Mouse (Mus musculus) ovary, adult 18-20 months (tissue): ENCODE data around the gene Irs2.

ENCODE experiments used
- DNase-seq: peaks from one replicate; pipeline ENCODE4 v3.0.0; 2022; ENCODE audit warnings: low spot score, mixed read lengths

The Irs2 gene

DNA sequence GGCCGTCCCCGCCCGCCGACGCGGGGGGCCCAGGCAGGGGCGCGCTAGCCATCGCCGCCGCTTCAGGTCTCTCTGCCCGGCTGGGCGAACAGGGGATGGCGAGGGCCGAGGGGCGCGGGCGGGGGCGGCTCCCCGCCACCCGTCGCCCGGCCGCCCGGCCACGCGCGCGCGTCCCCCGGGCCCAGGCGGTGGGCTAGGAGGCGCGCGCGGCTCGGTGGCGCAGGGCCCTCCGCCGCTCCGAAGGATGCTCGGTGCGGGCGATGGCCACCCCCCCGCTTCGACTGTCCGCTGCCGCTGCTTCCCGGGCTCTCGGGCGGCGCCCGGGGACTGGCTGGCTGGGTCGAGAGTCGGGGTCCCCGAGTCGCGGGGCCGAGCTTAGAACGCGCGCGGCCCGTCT is at the start of gene Irs2:
Gene Irs2, minus strand, starts transcription at position 80 of the 397 bp plus-strand sequence.
- no peak for DNase-seq

DNA sequence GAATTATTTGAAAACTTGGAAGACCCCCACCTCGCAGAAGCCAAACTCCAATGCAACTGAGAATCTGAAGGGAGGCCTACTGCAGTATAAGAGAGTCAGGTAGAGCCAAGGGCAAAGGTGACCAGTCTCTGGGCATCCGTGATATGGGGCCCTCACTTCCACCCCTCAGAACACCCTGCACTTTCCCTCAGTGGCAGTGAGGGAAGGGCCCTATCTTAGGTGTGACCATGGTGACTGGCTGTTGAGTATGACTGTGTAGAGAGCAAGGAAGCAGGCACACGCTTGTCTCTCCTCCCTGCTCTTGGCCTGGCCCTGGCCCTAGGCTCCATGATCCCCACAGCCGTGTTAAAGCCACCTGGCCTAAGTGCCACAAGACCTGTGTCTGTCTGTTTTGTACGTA is 48.4 kb upstream of the Irs2 start:
- no peak for DNase-seq

DNA sequence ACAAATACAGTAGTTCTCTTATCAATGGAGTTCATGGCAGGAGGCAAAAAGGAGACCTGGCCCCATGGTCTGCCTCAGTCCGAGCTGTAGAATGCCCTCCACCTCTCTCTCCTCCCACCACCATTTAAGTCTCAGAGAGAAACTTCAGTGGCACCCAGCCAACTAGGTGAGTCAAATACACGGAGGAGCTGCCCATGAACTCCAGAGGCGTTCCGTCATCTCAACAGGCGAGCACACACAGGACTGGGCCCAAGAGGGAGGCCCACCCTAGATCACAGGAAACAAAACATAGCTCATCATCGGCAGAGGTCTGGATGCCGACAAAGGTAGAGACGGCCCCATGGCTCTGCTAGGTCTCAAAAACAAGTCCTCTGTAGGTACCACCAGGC is 47.9 kb upstream of the Irs2 start:
- no peak for DNase-seq

DNA sequence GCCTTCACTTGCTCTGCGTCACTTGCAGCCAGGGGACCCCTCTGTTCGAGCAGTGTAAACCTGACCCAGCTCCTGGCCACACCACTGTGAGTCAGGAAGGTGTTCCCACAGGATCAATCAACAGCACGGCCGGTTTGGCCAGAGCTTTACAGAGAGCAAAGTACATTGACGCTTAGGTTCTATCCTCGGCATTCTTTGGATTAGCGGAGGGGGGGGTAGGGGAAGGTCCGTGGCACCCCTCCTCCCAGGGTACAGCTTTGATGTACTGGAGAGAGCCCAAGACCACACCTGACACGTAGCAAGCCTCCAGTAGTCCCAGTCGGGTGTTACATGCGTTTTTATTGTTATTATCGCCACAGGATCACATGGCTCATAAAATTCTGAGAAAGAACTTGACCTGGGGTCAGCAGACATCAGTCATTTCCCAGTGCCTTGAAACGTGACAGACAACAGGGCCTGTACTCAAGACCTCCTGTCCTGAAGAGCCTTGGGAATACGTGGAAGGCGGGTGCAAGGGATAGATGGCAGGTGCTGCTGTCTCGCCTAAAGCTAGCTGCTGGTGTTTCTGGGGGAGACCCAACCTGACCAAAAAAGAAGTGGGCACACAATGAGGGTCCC is 47.4 kb upstream of the Irs2 start:
- DNase-seq, result no peak

DNA sequence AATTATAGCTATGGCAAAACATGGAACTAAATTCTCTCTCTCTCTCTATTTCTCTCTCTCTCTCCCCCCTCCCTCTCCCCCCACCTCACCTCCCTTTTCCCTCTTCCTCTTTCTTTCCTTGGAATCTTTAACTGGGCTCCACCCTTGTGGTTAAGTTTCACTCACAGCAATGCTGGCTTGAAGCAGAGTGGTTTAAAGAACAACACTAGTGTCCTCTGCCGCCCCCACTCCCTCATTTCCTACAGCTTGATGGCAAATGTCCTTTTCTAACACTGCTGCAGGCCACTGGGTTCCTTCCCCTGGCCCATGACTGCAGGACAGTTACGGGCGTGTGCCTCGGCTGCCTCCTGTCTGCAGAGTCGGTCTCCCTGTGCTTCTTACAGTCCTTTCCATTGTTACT is 41.6 kb upstream of the Irs2 start:
- DNase-seq, result no peak

DNA sequence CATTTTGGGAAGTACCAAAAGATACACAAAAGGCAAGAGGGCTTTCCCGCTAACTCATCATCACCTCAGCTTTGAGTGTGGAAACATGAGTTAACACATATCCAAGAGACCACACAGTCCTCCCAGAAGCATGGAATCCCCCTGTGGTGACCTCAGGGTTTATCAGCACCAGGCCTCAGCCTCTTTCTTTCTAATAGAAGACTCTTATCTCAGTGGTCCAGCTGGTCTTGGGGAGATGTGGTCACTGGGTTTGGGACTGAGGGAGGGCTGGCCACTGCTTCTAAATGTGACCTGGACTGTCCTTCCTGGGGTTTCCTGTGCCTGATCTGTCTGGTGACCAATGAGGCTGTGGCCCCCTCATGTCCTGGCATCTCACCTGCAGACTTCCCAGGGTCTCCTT is 39.6 kb upstream of the Irs2 start:
- no peak for DNase-seq

DNA sequence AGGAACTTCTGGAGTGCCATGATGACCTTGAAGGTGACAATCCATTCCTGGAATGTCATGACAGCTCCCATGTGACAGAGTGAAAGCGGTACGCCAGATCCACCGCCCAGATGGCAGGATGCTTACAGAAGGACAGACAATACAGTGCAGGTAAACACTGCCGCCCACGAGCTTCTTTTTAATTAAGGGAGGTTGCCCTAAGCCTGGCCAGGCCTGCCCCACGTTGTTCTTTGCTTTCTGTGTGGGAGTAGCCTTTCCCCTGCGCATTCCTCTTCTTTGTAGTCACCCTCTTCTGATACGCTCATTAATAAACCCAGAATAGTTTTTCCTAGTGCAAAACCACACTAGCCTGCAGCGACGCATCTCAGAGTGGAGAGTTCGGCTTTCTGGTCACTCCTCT is 36.4 kb upstream of the Irs2 start:
- DNase-seq, result no peak

DNA sequence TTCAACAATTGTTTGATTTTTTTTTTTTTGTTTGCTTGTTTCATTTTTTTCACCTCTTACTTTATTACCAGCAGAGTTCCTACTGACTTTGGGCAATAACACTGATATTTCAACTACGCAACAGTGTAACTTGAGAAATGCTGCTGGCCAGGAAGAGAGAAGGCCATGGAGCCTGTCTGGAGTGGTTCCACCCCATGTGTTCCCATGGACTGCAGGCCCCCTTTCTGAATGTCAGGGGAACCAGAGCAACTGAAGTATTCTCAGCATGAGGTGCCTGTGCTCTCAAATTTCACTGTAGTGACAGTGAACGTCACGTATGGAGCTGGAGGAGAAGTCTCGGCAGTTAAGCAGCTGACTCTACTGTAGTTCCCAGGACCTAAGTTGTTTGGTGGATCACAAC is 35.3 kb upstream of the Irs2 start:
- no peak for DNase-seq

DNA sequence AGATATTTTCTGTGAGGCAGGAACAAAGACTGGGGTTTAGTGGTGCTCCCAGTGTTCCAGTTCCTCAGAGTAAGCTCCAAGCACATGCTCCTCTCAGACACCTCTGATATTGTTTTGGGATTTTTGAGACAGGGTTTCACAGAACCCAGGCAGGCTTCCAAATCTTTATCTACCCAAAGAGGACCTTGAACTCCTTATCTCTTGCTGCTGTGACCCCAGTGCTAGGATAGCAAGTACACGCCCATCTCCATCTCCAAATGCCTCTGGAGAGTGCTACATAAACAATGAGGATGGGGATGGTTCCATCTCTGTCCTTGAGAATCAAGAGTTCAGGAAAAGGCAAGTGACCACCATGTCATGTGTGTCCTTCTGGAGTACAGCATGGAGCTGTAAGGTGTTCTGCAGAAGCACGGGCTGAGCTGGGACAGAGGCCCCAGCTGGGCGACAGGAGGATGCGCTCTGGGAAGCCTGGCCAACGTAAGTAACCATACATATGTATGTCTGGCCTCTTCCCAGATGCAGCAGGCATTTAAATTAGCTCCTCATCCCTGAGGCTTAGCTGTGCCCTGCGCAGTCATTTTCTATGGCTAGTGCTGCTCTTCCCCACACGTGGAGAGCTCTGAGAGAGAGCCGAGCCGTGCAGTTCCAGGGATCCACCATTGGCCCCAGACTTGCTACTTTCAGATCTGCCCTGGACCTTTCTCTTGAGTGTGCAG is 34.8 kb upstream of the Irs2 start:
- no peak for DNase-seq

DNA sequence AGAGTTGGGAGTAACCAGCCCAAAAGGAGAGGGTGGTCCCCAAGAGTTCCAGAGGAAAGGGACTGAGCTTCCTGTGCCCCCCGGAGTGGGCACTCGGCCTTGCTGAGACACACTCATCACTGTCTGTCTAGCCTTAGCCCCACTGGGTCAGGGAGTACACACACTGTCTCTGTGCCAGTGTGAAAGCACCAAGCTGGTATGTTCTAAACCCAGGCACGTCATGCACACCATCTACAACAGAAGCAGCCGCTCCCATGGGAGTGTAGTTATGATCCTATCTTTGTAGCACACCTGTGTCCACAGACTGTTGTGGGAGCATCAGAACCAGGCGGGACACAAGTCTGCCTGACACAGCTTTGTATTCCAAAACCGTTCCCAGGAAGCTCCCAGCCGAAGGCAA is 31.8 kb upstream of the Irs2 start:
- DNase-seq, result no peak

DNA sequence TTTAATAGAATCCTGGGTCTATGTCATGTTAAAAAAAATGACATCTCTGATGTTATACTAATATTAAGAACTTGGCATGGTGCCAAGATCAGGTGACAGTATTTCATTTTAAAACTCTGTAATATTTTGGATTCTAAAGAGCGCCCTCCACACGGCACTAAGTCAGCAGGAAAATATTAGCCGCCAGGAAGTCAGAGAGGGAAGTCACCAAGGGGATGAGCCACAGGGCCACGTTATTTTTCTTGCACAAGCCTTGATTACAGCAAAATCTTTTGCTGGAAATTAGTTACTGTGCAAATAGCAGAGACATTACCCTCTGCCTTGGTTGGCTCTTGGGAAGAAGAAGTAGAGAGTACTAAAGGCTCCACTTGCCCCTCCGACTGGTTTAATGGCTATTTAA is 30.5 kb upstream of the Irs2 start:
- no peak for DNase-seq

DNA sequence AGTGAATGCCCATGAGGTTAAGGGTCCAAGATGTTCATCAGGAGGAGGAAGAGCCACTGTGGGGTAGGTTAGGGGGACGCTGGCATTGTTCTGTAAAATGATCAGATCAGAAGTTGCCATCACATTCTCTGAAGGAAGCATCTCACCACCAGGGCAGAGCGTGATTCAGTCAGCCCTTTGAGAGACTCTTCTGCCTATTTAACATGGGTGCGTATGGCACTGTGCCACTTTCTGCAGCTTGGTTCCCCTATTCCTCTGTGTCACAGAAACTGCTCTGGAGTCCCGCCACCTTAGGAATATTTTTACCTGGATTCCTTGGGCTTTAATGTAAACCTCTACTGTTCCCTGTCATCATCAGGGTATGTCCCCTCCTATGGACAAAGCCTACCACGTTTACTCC is 30.1 kb upstream of the Irs2 start:
- DNase-seq, result no peak

DNA sequence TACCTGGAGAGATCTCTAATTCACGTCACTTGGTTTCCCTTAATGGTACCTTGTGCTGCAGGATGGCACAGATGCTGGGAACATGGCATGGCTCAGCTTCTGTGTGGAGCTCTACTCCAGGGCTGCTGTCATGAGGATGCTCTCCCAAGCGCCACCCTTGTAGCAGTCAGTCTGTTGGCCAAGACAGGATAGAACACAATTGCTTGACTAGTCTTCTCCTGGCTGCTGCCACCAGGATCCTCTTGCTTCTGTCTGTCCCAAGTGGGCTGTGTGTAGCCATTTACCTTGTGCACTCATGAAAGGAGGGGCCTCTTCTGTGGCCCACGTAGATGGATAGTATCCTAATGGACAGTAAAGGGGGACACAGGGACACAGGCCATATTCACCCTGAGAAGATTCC is 28.5 kb upstream of the Irs2 start:
- DNase-seq, result no peak

DNA sequence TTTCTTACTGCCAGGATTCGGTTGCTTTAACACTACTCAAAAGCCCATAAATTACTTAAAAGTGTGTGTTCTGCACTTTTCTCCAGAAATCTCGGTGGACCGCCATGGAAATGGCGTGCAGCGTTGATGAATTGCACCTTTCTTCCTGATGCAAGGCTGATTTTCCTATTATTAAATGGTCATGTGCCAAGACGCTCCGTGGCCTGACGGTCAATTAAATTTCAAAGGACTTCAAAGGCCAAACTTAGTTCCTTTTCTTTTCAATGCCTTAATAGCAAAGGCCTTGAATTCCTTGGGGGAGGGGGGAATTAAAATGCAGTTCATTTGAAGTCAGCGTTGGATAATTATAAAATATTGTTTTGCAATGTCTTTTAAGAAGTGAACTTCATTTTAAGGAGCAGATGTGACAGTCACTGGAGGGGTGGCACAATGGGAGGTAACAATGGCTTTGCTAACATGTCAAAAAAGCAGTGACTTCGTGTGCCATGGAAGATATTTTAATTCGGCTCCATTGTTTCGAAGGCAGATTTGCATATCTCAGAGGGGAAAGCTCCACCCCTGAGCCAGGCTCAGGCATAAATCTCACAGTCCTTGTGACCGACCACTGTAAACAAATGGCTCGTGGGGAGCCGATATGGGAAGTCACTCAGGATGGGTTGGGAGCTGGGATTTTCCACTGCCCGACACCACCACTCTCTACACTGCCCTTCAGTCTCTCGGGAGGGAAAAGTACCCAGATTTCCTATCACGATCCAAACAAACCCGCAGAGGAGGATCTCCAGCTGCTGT is 27.6 kb upstream of the Irs2 start:
- DNase-seq, result no peak

DNA sequence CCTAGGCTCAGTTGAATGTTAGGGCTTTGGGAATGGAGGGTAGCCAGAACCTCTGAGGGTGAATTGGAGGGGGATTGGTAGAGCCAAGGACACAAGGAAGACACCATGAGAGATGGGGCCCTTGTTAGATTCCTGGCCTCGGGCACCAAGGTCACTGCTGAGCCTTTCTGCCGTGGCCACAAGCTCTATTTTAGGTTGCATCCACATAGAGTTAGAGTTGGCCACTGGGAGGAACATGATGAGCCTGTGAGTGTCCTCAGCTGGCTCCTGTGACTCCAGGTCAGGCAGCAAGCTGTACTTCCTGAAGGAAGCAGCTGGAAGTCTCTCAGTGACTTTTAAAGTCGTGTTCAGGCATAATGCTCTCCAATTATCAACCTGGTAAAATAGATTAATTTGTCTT is 16.6 kb upstream of the Irs2 start:
- no peak for DNase-seq

DNA sequence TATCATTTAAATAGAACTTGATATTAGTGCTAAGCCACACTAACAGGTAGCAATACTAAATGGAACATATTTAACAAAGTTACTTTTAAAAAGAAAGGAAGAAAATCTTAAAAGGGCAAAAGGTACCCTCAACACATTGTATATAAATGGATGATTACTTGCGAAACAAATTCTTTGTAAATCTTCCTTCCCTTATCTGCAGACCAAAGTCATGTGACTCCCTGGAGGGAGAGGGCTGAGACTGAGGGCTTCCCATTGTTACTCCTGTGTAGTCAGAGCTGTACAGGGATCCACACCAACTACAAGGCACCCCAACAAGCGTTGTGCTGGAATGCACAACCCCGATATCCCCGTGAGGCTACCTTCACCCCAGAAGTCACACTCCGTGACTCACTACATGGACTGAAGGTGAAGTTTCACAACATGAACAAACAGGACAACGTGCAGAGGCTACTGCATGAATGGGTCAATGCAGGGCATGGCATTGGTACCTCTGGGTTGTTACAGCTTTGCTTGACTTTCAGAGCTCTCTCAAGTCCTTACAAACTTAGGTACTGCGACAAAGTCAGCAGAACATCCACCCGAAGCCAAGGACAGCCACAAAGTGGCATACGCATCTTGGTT is 12.8 kb upstream of the Irs2 start:
- no peak for DNase-seq

DNA sequence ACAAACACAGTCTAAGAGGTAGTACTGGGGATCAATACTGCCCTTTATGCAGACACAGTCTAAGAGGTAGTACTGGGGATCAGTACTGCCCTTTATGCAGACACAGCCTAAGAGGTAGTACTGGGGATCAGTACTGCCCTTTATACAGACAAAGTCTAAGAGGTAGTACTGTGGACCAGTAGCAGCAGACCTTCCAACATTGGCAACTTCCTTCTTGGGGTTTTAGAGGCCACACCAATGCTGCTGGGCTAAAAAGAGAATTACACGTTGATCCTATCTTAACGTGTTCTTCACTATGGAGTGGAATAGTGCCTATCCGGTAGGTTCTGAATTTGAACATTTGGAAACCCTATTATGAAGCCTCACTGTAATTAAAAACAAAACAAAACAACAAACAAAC is 7.4 kb upstream of the Irs2 start:
- DNase-seq, result no peak

DNA sequence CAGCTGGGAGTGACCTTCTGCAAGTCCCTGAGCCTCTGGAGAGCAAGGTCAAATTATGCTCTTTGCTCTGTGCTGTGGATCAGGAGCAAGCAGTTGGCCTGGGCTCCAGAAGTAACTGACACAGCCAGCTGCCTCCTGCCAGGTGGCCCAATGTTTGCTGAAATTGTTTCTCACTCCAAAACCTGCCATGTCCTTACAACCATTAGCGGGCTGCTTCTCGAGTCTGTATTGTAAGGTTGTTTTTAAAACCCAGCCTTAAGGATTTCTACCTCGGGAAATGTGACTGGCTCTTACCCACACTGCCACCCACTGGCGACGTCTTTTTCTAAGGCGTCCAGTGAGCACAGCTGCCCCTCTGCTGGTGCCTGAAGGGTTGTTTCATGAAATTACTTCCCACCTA is 5.0 kb upstream of the Irs2 start:
- no peak for DNase-seq

DNA sequence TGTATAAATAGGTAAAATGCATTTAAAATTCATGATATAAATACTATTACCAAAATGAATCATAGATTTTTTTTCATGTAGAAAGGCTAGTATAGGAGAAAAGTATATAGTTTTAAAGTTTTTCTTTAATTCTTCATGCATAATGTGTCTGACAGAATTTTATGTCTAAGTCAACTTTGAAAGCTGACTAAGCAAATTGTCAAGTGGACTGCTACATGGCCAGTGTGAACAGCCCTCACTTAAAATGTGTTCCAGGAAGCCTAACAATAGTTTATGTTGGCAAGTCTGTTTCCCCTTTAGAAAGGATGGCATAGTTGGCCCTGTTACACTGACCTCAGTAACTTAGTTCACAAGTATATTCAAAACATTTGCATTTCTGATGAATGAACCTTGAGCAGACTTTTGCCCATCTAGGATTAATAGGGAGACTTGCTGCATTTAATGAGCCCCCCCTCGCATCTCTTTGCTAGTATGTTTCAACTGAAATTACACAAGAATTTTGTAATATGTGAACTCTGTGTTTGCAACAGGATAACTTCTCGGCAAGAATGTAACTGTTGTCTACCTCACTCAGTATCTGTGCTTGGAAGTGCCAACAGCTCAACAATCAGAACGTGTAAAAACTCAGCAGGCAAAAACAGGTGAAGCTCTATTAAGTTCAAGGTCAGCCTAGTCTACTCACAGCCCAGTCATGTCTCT is 3.7 kb upstream of the Irs2 start:
- no peak for DNase-seq

DNA sequence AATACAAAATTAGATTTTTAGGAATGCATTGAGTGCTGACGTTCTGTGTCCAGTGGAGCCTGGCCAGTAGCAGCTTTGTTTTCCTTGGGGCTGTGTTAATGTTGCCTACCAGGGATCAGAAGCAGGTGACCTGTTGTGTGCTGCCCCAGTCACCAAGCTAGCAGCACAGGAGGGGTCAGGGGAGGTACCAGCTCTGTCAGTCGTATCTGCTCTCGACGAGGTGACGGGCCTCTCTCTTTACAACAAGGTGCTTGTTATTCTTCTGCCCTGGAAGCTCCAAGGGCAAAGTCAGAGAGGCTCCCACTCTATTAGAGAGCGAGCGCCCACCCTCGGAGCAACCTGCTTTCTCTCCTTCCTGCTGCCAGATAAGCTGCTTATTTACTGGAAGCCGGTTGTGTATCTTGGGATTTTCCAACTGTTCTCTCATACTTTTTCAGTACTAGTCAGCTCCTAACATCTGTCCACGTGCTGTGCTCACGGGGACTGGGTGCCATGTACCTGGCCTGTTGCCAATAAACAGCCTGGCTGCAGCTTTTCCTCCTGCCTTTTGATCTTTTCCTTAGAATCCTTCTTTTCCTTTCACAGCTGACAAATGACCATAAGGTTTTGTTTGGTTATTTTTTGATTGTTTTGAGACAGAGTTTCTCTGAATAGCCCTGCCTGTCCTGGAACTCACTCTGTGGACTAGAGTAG is 2.8 kb upstream of the Irs2 start:
- DNase-seq, result no peak

DNA sequence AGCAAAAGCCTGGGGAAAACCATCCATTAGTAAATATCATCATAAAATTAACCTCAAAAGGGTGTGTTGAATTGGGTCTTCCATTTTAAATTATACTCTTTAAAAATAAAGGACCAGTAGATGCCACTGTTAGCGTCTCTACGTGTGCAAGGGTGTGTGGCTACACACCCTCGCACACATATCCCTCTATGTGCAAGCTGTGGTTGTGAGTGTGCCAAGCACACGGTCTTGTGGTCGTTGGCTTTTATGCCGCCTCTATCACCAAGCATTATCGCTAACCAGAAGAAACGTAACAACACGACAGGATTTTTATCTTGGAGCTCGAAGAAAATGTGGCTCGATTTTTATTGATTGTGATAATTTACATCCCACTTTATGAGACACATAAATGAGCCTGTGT is 2.1 kb upstream of the Irs2 start:
- no peak for DNase-seq
